Mouse (Mus musculus): ENCODE results near the gene Wdr53. TPM values are rescaled to one million over a fixed set of nuclear protein-coding genes. Genes with fewer than 3 reads are reported as not detected.
"Not testable (repeated sequence)": the region's sequence is repeated elsewhere in the genome, so short reads cannot be mapped to it uniquely, and the experiment has no call there.

Wdr53 gene
- total and polyA plus RNA-seq, 2 experiments from 2014 or later, result 10.7 to 11.6 TPM

- peaks cover 11% of the 10 kb centered on the region for H3K36me3 ChIP-seq (ENCODE audit: insufficient read depth, low read length)
- DNase-seq (ENCODE audit: low spot score) (no peak), ATAC-seq (ENCODE audit: low FRiP score) (no peak)
- TF ChIP-seq CTCF (IDR thresholded peaks at IDR 0.05), result no peak
- H3K9ac ChIP-seq (replicated peaks; ENCODE audit: low read length, poor library complexity, severe bottlenecking), result no peak overlapping the region
- H3K4me1 ChIP-seq (ENCODE audit: insufficient read depth, low read length), result no peaks in the 10 kb centered on the region
- H3K4me2 ChIP-seq (ENCODE audit: low read depth, low read length, poor library complexity, severe bottlenecking), result no peak overlapping the region
- 94% methylated on average over 2 of the region's 2 CpGs for WGBS
- no peak overlapping the region for H3K27ac ChIP-seq (ENCODE audit: low read depth, low read length)
- H3K9me3 ChIP-seq (ENCODE audit: low read length), result no peaks in the 10 kb centered on the region
- no peaks in the 10 kb centered on the region for H3K27me3 ChIP-seq (ENCODE audit: insufficient read depth, low read length)
- no peak overlapping the region for H3K4me3 ChIP-seq (ENCODE audit: low read depth, low read length)
Observed at GRCm38 (mm10) chr16:32239428-32240312, 7.4 kb upstream of the Wdr53 start.

GRCm38 (mm10) chr16:32243901-32244300, 3.1 kb upstream of the Wdr53 start:
- WGBS, result 93% methylated on average over 3 of the region's 3 CpGs
- no peak for TF ChIP-seq CTCF (IDR thresholded peaks at IDR 0.05)

GRCm38 (mm10) chr16:32246351-32246791, 656 bp upstream of the Wdr53 start:
- Histone ChIP-seq H3K9ac (replicated peaks; ENCODE audit: low read length, poor library complexity, severe bottlenecking) (peak overlapping the region; percentile 83), H3K27me3 (ENCODE audit: insufficient read depth, low read length) (no peaks in the 10 kb centered on the region), H3K9me3 (ENCODE audit: low read length) (no peaks in the 10 kb centered on the region), H3K27ac (ENCODE audit: low read depth, low read length) (peak overlapping the region; percentile 92), H3K4me3 (ENCODE audit: low read depth, low read length) (peak overlapping the region; percentile 95), H3K36me3 (ENCODE audit: insufficient read depth, low read length) (no peaks in the 10 kb centered on the region), H3K4me2 (ENCODE audit: low read depth, low read length, poor library complexity, severe bottlenecking) (peak overlapping the region; percentile 75), H3K4me1 (ENCODE audit: insufficient read depth, low read length) (peaks cover 12% of the 10 kb centered on the region)
- TF ChIP-seq CTCF (IDR thresholded peaks at IDR 0.05), result no peak
- DNase-seq (ENCODE audit: low spot score), result peak; percentile 12
- ATAC-seq (ENCODE audit: low FRiP score), result peak; percentile 51
- under 1% methylated on average over 34 of the region's 41 CpGs for WGBS

More at GRCm38 (mm10) chr16:32243901-32244300, 3.1 kb upstream of the Wdr53 start:
- ATAC-seq (ENCODE audit: low FRiP score) (no peak), DNase-seq (ENCODE audit: low spot score) (no peak)
- Histone ChIP-seq H3K9ac (replicated peaks; ENCODE audit: low read length, poor library complexity, severe bottlenecking) (no peak overlapping the region), H3K27ac (ENCODE audit: low read depth, low read length) (no peak overlapping the region), H3K4me1 (ENCODE audit: insufficient read depth, low read length) (peaks cover 12% of the 10 kb centered on the region), H3K4me3 (ENCODE audit: low read depth, low read length) (no peak overlapping the region), H3K9me3 (ENCODE audit: low read length) (no peaks in the 10 kb centered on the region), H3K27me3 (ENCODE audit: insufficient read depth, low read length) (no peaks in the 10 kb centered on the region), H3K36me3 (ENCODE audit: insufficient read depth, low read length) (no peaks in the 10 kb centered on the region), H3K4me2 (ENCODE audit: low read depth, low read length, poor library complexity, severe bottlenecking) (no peak overlapping the region)

GRCm38 (mm10) chr16:32264225-32264624, 17.2 kb downstream of the Wdr53 start:
- H3K27me3 ChIP-seq (ENCODE audit: insufficient read depth, low read length); H3K4me3 ChIP-seq (ENCODE audit: low read depth, low read length); ATAC-seq (ENCODE audit: low FRiP score); H3K9me3 ChIP-seq (ENCODE audit: low read length); H3K9ac ChIP-seq (replicated peaks; ENCODE audit: low read length, poor library complexity, severe bottlenecking); H3K36me3 ChIP-seq (ENCODE audit: insufficient read depth, low read length); H3K27ac ChIP-seq (ENCODE audit: low read depth, low read length); H3K4me2 ChIP-seq (ENCODE audit: low read depth, low read length, poor library complexity, severe bottlenecking); H3K4me1 ChIP-seq (ENCODE audit: insufficient read depth, low read length); DNase-seq (ENCODE audit: low spot score): not testable (repeated sequence)
- TF ChIP-seq CTCF (IDR thresholded peaks at IDR 0.05), result 0 out of 2 replicates have a peak, but pooled peaks have one; percentile 21
- WGBS, result 90% methylated on average over 2 of the region's 2 CpGs

GRCm38 (mm10) chr16:32271291-32271690, 24.3 kb downstream of the Wdr53 start, which contains the start of gene Smco1:
Smco1 (plus strand) TSS chr16:32271468.
- DNase-seq (ENCODE audit: low spot score), result no peak
- no peak for ATAC-seq (ENCODE audit: low FRiP score)
- WGBS, result 89% methylated on average over 11 of the region's 11 CpGs
- Histone ChIP-seq H3K4me3 (ENCODE audit: low read depth, low read length) (no peak within 1 kb of the TSS), H3K27ac (ENCODE audit: low read depth, low read length) (no peak within 1 kb of the TSS), H3K4me1 (ENCODE audit: insufficient read depth, low read length) (no peaks in the 10 kb centered on the region), H3K36me3 (ENCODE audit: insufficient read depth, low read length) (no peaks in the 10 kb centered on the region), H3K9me3 (ENCODE audit: low read length) (no peaks in the 10 kb centered on the region), H3K9ac (replicated peaks; ENCODE audit: low read length, poor library complexity, severe bottlenecking) (no peak within 1 kb of the TSS), H3K27me3 (ENCODE audit: insufficient read depth, low read length) (no peaks in the 10 kb centered on the region), H3K4me2 (ENCODE audit: low read depth, low read length, poor library complexity, severe bottlenecking) (no peak within 1 kb of the TSS)
- TF ChIP-seq CTCF (IDR thresholded peaks at IDR 0.05), result no peak

GRCm38 (mm10) chr16:32273338-32273737, 26.3 kb downstream of the Wdr53 start:
- no peak overlapping the region for H3K9ac ChIP-seq (replicated peaks; ENCODE audit: low read length, poor library complexity, severe bottlenecking)
- 56% methylated on average over 9 of the region's 9 CpGs for WGBS
- ATAC-seq (ENCODE audit: low FRiP score), result no peak
- no peaks in the 10 kb centered on the region for H3K9me3 ChIP-seq (ENCODE audit: low read length)
- H3K27ac ChIP-seq (ENCODE audit: low read depth, low read length), result no peak overlapping the region
- H3K4me3 ChIP-seq (ENCODE audit: low read depth, low read length), result no peak overlapping the region
- no peak for DNase-seq (ENCODE audit: low spot score)
- H3K4me1 ChIP-seq (ENCODE audit: insufficient read depth, low read length), result no peaks in the 10 kb centered on the region
- TF ChIP-seq CTCF (IDR thresholded peaks at IDR 0.05), result peak; percentile 47
- H3K27me3 ChIP-seq (ENCODE audit: insufficient read depth, low read length), result no peaks in the 10 kb centered on the region
- H3K4me2 ChIP-seq (ENCODE audit: low read depth, low read length, poor library complexity, severe bottlenecking), result no peak overlapping the region
- no peaks in the 10 kb centered on the region for H3K36me3 ChIP-seq (ENCODE audit: insufficient read depth, low read length)

Measured in midbrain, postnatal 0 days (tissue).